Comparison of ENCODE assay signal across 10 mouse cellular contexts in genomic region chr7:25417597-25417996, GRCm38 (mm10). TPM values are rescaled to one million over a fixed set of nuclear protein-coding genes. Genes with fewer than 3 reads are reported as not detected.
DNase-seq lines count a peak whose midpoint lies in the region; ATAC-seq and TF ChIP-seq lines count a peak whose summit lies in the region.
"Had no signal": no experiment of that assay in that cellular context is flagged by ENCODE, and none has a peak within 500 bp of the region (broad histone marks: within the 10 kb centered on the region; RNA-seq: fewer than 3 reads in every experiment).

No protein-coding gene starts in this region.

- TF ChIP-seq CTCF in forebrain, postnatal 0 days (IDR thresholded peaks at IDR 0.05; ENCODE audit: low read depth): peak; percentile 55

- DNase-seq in forebrain, postnatal 0 days: no peak
- peak; percentile 41 for DNase-seq in right cerebral cortex, postnatal 14 days
- DNase-seq in right cerebral cortex, adult 18-20 months: no peak
- peak; percentile 42 for DNase-seq in induced T-regulatory cell, adult 2 months (ENCODE audit: low read depth)
- DNase-seq in thymus, postnatal 36 days: peak; percentile 39 to 45
- no peak for DNase-seq in gastrocnemius, postnatal 36 days
- DNase-seq in frontal cortex, postnatal 14 days (ENCODE audit: low spot score in 2 of 2): no peak

- no peak overlapping the region for H3K4me3 ChIP-seq in forebrain, postnatal 0 days (ENCODE audit: low read depth, low read length)
- H3K4me3 ChIP-seq in forebrain, embryonic 16.5 days (replicated peaks; ENCODE audit: low read length): no peak overlapping the region
- H3K4me3 ChIP-seq: limb, embryonic 12.5 days; neural tube, embryonic 13.5 days had no signal

- H3K9me3 ChIP-seq in forebrain, postnatal 0 days (ENCODE audit: low read length): no peaks in the 10 kb centered on the region
- no peaks in the 10 kb centered on the region for H3K9me3 ChIP-seq in forebrain, embryonic 16.5 days (ENCODE audit: control insufficient read depth, low read length)
- H3K9me3 ChIP-seq: limb, embryonic 12.5 days; neural tube, embryonic 13.5 days had no signal

- WGBS in forebrain, postnatal 0 days: 79% methylated on average over 1 of the region's 1 CpGs
- 65% methylated on average over 1 of the region's 1 CpGs for whole genome bisulfite sequencing in forebrain, embryonic 16.5 days

- H3K27me3 ChIP-seq in forebrain, postnatal 0 days (ENCODE audit: insufficient read depth, low read length): no peaks in the 10 kb centered on the region
- H3K27me3 ChIP-seq in forebrain, embryonic 16.5 days (replicated peaks; ENCODE audit: control insufficient read depth, insufficient read depth, low read length): no peaks in the 10 kb centered on the region

- H3K9ac ChIP-seq in forebrain, postnatal 0 days: no peak overlapping the region
- H3K9ac ChIP-seq in forebrain, embryonic 16.5 days (replicated peaks; ENCODE audit: low read depth, low read length): no peak overlapping the region
- H3K9ac ChIP-seq: limb, embryonic 12.5 days; neural tube, embryonic 13.5 days had no signal

- no peaks in the 10 kb centered on the region; the same call in 1 of the 2 replicates for H3K36me3 ChIP-seq in forebrain, postnatal 0 days (ENCODE audit: insufficient read depth)
- no peaks in the 10 kb centered on the region for H3K36me3 ChIP-seq in forebrain, embryonic 16.5 days (ENCODE audit: control insufficient read depth, insufficient read depth)
- H3K36me3 ChIP-seq: limb, embryonic 12.5 days; neural tube, embryonic 13.5 days had no signal

- no peak overlapping the region for H3K4me2 ChIP-seq in forebrain, postnatal 0 days (ENCODE audit: low read depth)
- H3K4me2 ChIP-seq in forebrain, embryonic 16.5 days (ENCODE audit: low read length): no peak overlapping the region
- H3K4me2 ChIP-seq: limb, embryonic 12.5 days; neural tube, embryonic 13.5 days had no signal

- H3K4me1 ChIP-seq in forebrain, postnatal 0 days (ENCODE audit: insufficient read depth): no peaks in the 10 kb centered on the region
- H3K4me1 ChIP-seq in forebrain, embryonic 16.5 days (replicated peaks; ENCODE audit: control insufficient read depth, insufficient read depth, low read length): no peaks in the 10 kb centered on the region
- H3K4me1 ChIP-seq: limb, embryonic 12.5 days; neural tube, embryonic 13.5 days had no signal

- intact Hi-C loops in gastrocnemius, postnatal 36 days (cut with DNase I): no loop called here

- no peak overlapping the region for H3K27ac ChIP-seq in forebrain, postnatal 0 days (ENCODE audit: low read depth, low read length)
- no peak overlapping the region for H3K27ac ChIP-seq in forebrain, embryonic 16.5 days (ENCODE audit: low read length)
- H3K27ac ChIP-seq: limb, embryonic 12.5 days; neural tube, embryonic 13.5 days had no signal

- no peak for ATAC-seq in forebrain, postnatal 0 days
- no peak for ATAC-seq in forebrain, embryonic 16.5 days

RNA-seq across cellular contexts. Expression of gene Cxcl17, which starts 4.9 kb away (rescaled TPM):
- not detected in 2 replicates for total RNA-seq in forebrain, postnatal 0 days (2014; rRNA removed)
- 0.35 TPM in 1 of 2 replicates, not detected in the other for polyA plus RNA-seq in forebrain, postnatal 0 days (2015; fragmentation: Nextera tagmentation; extraction: Ambion mirVana)
- 0.34 and 0.96 TPM in 2 replicates for polyA plus RNA-seq in forebrain, embryonic 16.5 days (2015; fragmentation: Nextera tagmentation; extraction: Ambion mirVana)
- not detected for total RNA-seq in gastrocnemius, postnatal 36 days (2021)

RNA-seq across cellular contexts. Expression of gene Lipe, which starts 19.1 kb away (rescaled TPM):
- 8.8 and 14.8 TPM in 2 replicates for total RNA-seq in forebrain, postnatal 0 days (2014; rRNA removed)
- 6.7 and 8.0 TPM in 2 replicates for polyA plus RNA-seq in forebrain, postnatal 0 days (2015; fragmentation: Nextera tagmentation; extraction: Ambion mirVana)
- 17.7 and 18.5 TPM in 2 replicates for polyA plus RNA-seq in forebrain, embryonic 16.5 days (2015; fragmentation: Nextera tagmentation; extraction: Ambion mirVana)
- 10 to 100 TPM; 18.6 to 20.6 TPM for total RNA-seq in gastrocnemius, postnatal 36 days (2021)

RNA-seq across cellular contexts. Expression of gene Cnfn, which starts 48.1 kb away (rescaled TPM):
- not detected in 2 replicates for total RNA-seq in forebrain, postnatal 0 days (2014; rRNA removed)
- polyA plus RNA-seq in forebrain, postnatal 0 days (2015; fragmentation: Nextera tagmentation; extraction: Ambion mirVana): not detected in 2 replicates
- polyA plus RNA-seq in forebrain, embryonic 16.5 days (2015; fragmentation: Nextera tagmentation; extraction: Ambion mirVana): 0.50 TPM in 1 of 2 replicates, not detected in the other
- total RNA-seq in gastrocnemius, postnatal 36 days (2021): not detected
- polyA plus RNA-seq: limb, embryonic 12.5 days; neural tube, embryonic 13.5 days had no signal

RNA-seq across cellular contexts. Expression of gene Ceacam1, which starts 59.8 kb away (rescaled TPM):
- 0.24 and 0.31 TPM in 2 replicates for total RNA-seq in forebrain, postnatal 0 days (2014; rRNA removed)
- polyA plus RNA-seq in forebrain, postnatal 0 days (2015; fragmentation: Nextera tagmentation; extraction: Ambion mirVana): 0.75 and 1.4 TPM in 2 replicates
- 0.96 and 1.1 TPM in 2 replicates for polyA plus RNA-seq in forebrain, embryonic 16.5 days (2015; fragmentation: Nextera tagmentation; extraction: Ambion mirVana)
- 1 to 10 TPM; 3.0 to 6.1 TPM for total RNA-seq in gastrocnemius, postnatal 36 days (2021)

Comparison
In these comparisons a context has a peak if more than half of its experiments do, and no peak if none do; other contexts are left out.
1. DNase-seq: peak in right cerebral cortex, postnatal 14 days (single experiment), induced T-regulatory cell, adult 2 months (single experiment) and thymus, postnatal 36 days (2 of 2); none in forebrain, postnatal 0 days (single experiment), right cerebral cortex, adult 18-20 months (single experiment), gastrocnemius, postnatal 36 days (0 of 2) and frontal cortex, postnatal 14 days (0 of 2).